Mouse (Mus musculus): Measurements from ENCODE around the gene Psmb11. TPM values are rescaled to one million over a fixed set of nuclear protein-coding genes. Genes with fewer than 3 reads are reported as not detected.

Gene Psmb11
- 0.06 and 0.12 TPM in 2 replicates for polyA plus RNA-seq (2016; fragmentation: Nextera tagmentation; extraction: Ambion mirVana)

DNA sequence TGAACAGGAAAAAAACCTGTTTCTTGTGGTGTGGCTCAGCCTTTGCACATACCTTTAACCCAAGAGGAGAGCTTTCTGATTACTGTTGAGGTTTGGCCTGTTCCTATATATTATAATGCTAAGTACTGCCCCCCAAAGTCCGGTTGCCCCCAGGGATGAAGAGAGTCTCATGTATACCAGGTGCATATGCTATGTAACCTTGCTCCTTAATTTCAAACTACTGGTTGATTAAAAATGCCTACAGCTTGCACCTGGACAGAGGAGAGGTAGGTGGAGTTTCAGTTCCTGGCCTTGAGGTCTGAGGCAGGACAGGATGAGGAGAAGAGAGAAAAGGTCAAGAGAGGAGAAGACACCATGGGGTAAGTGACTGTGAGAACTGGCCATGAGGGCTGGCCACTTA, at the start of gene Psmb11:
TSS of gene Psmb11 (plus strand) at position 301 of the 400 bp plus-strand sequence.
- 95% methylated on average over 1 of the region's 1 CpGs for WGBS
- no peaks in the 10 kb centered on the region for H3K27me3 ChIP-seq (ENCODE audit: low read depth, poor library complexity, severe bottlenecking)
- no peaks in the 10 kb centered on the region for H3K9me3 ChIP-seq (replicated peaks)
- no peak within 1 kb of the TSS for H3K4me3 ChIP-seq
- no peak within 1 kb of the TSS for H3K27ac ChIP-seq (replicated peaks)
- no peak for DNase-seq (ENCODE audit: low spot score)
- H3K36me3 ChIP-seq: peaks cover 6% of the 10 kb centered on the region
- peaks cover 27% of the 10 kb centered on the region for H3K4me1 ChIP-seq

DNA sequence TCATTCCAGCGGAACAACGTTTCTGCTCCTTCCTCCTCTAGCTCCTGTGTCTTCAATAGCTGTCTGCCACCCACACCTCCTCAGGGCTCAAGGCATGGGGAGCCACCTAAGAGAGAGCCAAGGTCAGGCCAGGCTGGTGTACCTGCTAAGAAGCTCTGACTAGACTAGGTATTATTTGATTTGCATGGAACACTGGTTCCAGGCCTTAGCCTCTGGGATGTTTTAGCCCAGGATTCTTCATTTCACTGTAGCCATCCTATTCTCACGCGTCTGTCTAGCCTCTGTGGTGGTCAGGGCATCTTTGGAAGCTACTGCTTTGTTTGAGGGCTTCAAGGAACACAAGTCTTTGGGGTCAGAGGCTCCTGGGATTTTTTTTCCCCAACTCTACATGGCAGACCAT, 49.1 kb upstream of the Psmb11 start:
- H3K4me1 ChIP-seq: peaks cover 83% of the 10 kb centered on the region
- no peaks in the 10 kb centered on the region for H3K27me3 ChIP-seq (ENCODE audit: low read depth, poor library complexity, severe bottlenecking)
- peak overlapping the region; percentile 99 for H3K27ac ChIP-seq (replicated peaks)
- H3K9me3 ChIP-seq (replicated peaks): no peaks in the 10 kb centered on the region
- H3K4me3 ChIP-seq: peak overlapping the region; percentile 100
- whole genome bisulfite sequencing: 60% methylated on average over 4 of the region's 4 CpGs
- peaks cover 72% of the 10 kb centered on the region for H3K36me3 ChIP-seq
- no peak for DNase-seq (ENCODE audit: low spot score)

DNA sequence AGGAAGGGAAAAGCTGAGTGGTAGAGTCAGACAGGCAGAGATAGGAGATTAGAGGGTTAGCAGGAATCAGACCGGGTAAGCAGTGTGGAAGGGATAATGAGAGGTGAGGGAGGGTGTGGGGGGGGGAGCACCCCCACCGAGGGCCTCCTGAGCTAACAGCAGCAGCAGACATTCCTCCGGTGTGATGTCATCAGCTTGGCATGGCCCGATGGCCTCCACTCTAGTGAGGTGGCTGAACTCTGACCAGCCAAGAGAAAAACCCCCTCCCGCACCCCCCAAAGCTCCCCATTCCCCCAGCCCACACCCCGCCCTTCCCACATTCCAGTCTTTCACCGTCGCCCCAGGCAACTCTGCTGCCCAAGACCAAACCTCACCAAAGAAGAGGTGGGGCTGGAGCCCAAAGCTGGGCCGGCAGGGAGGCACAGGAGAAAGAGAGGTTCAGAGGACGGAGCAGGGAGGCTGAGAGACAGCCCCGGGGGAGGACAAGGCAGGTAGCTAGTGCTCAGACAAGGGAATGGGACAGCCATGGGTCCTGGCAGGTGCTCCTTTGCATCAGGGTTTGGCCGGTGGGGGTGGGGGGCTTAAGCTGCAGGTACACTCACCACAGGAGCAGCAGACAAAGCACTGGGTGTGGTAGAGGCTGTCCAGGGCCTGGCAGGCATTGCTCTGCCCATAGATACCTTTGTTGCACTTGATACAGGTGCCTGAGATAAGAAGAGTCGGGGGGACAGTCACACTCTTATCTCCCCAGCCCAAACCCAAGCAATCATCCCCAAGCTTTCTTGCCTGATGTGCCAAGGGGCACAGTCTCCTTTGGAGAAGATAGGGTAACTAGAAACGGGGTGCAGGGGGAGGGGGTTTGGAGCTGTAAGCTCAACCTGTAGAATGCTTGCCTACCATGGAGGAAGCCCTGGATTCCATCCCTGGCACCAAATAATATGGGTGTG, 48.2 kb upstream of the Psmb11 start:
- Histone ChIP-seq H3K4me1 (peaks cover 92% of the 10 kb centered on the region), H3K9me3 (replicated peaks) (no peaks in the 10 kb centered on the region), H3K4me3 (peak overlapping the region; percentile 100), H3K36me3 (peaks cover 63% of the 10 kb centered on the region), H3K27ac (replicated peaks) (peak overlapping the region; percentile 99), H3K27me3 (ENCODE audit: low read depth, poor library complexity, severe bottlenecking) (no peaks in the 10 kb centered on the region)
- peak; percentile 93 for DNase-seq (ENCODE audit: low spot score)
- WGBS: 3% methylated on average over 14 of the region's 14 CpGs

DNA sequence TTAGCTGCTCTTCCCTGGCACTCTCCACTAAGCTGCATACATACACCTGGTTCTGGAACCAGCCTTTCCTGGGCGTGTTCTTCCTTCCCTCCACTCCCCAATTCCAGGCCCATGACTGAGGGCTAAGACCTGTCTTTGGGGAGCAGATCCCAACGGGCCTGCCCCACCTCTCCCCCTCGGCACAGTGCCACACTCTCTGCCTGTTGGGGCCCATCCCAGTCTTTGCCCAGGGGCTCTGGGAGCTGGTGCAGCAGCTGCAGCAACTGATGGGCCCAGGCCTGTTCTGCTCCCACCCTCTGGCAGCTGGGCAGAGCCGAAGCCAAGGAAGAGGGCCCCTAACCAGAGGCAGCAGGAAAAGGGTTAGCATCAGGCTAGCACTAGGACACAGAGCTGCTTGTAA, 47.0 kb upstream of the Psmb11 start:
- peaks cover 51% of the 10 kb centered on the region for H3K36me3 ChIP-seq
- peak overlapping the region; percentile 99 for H3K27ac ChIP-seq (replicated peaks)
- no peaks in the 10 kb centered on the region for H3K27me3 ChIP-seq (ENCODE audit: low read depth, poor library complexity, severe bottlenecking)
- no peaks in the 10 kb centered on the region for H3K9me3 ChIP-seq (replicated peaks)
- 5% methylated on average over 4 of the region's 4 CpGs for WGBS
- peak; percentile 48 for DNase-seq (ENCODE audit: low spot score)
- peaks cover 95% of the 10 kb centered on the region for H3K4me1 ChIP-seq
- peak overlapping the region; percentile 100 for H3K4me3 ChIP-seq

DNA sequence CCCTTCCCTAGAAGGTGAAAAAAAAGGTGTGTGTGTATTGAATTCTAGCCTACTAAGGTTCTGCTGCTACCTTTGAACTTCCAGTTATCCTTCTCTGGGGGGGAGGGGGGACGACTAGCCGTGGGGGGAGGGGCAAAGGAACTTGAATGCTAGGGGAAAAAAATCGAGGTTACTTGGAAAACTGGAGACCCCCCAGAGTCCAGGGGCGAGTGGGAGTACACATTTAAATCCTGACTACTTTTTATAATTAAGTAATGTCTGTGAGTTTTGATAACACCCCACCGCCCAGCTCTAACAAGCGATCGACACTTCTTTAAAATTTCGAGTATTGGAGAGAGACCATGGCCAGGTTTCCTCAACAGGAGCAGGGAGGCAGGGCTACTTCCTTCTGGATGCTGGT, 46.2 kb upstream of the Psmb11 start:
- Histone ChIP-seq H3K4me1 (peaks cover 87% of the 10 kb centered on the region), H3K9me3 (replicated peaks) (no peaks in the 10 kb centered on the region), H3K4me3 (peak overlapping the region; percentile 100), H3K27ac (replicated peaks) (peak overlapping the region; percentile 99), H3K36me3 (peaks cover 43% of the 10 kb centered on the region), H3K27me3 (ENCODE audit: low read depth, poor library complexity, severe bottlenecking) (no peaks in the 10 kb centered on the region)
- no peak for DNase-seq (ENCODE audit: low spot score)
- 2% methylated on average over 8 of the region's 8 CpGs for WGBS

DNA sequence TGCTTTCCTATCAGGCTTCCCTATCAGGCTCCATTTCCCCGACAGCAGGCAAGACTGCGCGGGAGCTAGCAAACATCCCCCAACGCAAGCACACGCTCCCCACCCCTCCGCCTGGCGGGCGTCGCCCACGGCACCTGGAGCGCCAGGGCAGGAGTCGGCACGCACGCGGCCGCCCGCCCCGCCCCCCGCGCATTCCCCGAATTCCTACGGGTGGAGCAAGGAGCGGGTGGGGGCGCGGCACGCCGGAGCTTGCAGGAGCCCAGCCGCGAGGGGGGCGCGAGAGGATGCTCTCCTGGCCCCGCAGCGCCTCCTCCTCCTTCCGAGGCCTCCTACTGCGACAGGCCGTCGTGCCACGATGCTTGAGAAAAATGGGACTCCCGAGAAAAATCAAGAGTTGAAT, 45.6 kb upstream of the Psmb11 start:
- DNase-seq (ENCODE audit: low spot score): peak; percentile 85
- Histone ChIP-seq H3K9me3 (replicated peaks) (no peaks in the 10 kb centered on the region), H3K36me3 (peaks cover 38% of the 10 kb centered on the region), H3K4me3 (peak overlapping the region; percentile 100), H3K27me3 (ENCODE audit: low read depth, poor library complexity, severe bottlenecking) (no peaks in the 10 kb centered on the region), H3K4me1 (peaks cover 82% of the 10 kb centered on the region), H3K27ac (replicated peaks) (peak overlapping the region; percentile 99)
- WGBS: 1% methylated on average over 39 of the region's 39 CpGs

DNA sequence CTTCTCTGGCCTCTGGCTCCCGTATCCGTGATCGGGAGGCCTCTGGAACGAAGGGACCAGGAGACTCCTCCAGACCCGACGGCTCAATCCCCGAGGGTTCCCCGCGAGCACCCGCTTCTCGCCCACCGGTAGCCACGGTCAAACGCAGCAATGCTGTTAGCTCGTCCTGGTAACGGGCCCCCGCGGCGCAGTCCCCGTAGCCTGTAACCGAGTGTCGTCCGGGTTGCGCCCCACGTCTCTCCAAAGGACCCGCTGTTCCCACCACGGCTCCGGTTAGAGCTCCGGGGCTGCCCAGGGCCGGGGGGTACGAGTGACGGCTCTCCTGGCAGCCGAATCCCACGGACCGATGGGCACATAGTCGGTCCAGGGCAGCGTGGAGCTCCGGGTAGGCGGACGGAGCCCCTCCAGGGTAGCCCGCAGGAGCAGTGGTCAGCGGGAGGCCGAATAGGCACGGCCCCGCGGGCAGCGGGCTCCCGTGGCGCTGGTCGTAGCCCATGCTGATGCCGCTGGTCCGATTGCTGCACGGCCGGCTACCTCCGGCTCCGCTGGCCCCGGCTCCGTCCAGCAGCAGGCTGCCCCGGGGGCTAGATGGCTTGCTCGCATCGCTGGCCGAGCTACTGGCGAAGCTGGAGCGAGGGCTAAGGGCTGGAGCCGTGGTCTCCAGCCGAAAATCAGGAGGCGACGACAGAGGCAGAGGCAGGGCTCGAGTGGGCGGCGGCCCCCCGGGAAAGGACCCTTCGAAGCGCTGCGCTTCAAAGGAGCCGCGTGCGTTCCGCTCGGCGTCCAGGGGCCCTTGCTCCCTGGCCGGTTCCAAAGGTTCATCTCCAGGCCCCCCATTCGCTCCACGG, 44.8 kb upstream of the Psmb11 start:
- peak; percentile 71 for DNase-seq (ENCODE audit: low spot score)

DNA sequence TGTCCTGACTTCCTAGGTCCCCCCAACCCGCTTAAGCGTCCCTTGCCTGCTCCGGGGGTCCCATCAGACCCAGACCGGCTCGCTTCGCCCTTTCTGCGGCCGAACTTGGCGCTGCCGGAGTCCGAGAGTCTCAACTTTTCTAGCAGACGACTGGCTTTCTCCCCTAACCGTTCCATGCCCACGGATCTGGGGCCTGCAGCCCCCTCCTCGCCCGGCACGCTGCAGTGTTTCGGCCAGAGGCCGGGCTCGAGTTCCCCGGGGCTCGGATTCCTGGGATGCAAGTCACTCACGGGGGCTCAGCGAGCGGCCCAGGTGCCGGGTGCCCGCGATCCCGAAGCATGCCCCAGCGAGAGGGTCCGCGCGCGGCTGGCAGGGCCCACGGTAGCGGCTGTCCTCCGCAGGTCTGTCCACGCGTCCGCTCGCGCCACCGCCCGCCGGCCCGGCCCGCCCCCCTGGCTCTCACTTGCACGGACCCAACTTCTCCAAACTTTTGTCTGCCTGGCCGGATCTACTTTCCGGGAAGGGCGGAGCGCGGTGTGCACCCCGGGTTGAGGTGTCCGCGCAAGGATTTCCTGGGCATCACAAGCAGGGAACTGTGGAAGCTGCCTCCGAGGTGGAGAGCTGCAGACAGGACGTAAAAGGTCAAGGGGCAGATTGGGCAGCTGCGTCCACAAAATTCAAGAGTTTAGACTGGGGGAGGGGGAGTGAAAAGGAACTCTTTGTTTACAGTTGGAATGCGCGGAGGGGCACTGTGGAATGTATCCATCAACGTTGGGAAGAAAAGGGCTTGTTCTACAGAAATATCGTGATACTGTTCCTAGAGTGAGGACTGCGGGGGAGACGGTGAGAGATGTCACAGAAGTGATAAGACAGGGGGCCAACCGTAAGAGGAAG, 43.9 kb upstream of the Psmb11 start, which contains the start of gene Ajuba:
TSS of gene Ajuba (minus strand) at position 470 of the 894 bp plus-strand sequence.
- WGBS: under 1% methylated on average over 66 of the region's 66 CpGs
- no peaks in the 10 kb centered on the region for H3K27me3 ChIP-seq (ENCODE audit: low read depth, poor library complexity, severe bottlenecking)
- no peaks in the 10 kb centered on the region for H3K9me3 ChIP-seq (replicated peaks)
- H3K4me3 ChIP-seq: peak within 1 kb of the TSS; percentile 100
- peak within 1 kb of the TSS; percentile 99 for H3K27ac ChIP-seq (replicated peaks)
- H3K4me1 ChIP-seq: peaks cover 66% of the 10 kb centered on the region
- H3K36me3 ChIP-seq: peaks cover 22% of the 10 kb centered on the region
- DNase-seq (ENCODE audit: low spot score): peak; percentile 95

More for the DNA sequence above, 44.8 kb upstream of the Psmb11 start:
- Histone ChIP-seq H3K36me3 (peaks cover 29% of the 10 kb centered on the region), H3K9me3 (replicated peaks) (no peaks in the 10 kb centered on the region), H3K27me3 (ENCODE audit: low read depth, poor library complexity, severe bottlenecking) (no peaks in the 10 kb centered on the region), H3K27ac (replicated peaks) (peak overlapping the region; percentile 99), H3K4me1 (peaks cover 74% of the 10 kb centered on the region), H3K4me3 (peak overlapping the region; percentile 100)
- WGBS: under 1% methylated on average over 84 of the region's 84 CpGs

DNA sequence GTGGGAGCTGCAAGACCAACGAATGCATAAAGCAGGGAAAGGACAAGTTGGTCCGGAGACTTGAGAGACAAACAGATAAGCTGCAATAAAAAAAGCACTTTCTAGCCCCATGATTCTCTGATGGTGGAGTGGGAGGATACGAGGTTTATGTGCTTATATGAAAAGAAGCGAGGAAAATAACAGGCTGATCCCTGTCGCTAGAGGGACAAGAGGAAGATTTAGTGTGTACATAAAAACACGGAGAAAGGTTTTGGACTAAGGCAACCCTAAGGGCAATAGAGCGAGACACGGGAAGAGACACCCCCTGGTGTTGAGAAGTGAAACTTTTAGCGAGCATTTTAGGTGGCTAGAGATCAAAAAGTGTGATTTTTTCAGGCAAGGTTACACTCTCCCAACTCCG, 43.2 kb upstream of the Psmb11 start:
- no peaks in the 10 kb centered on the region for H3K9me3 ChIP-seq (replicated peaks)
- peak overlapping the region; percentile 100 for H3K4me3 ChIP-seq
- no peak for DNase-seq (ENCODE audit: low spot score)
- peak overlapping the region; percentile 99 for H3K27ac ChIP-seq (replicated peaks)
- H3K27me3 ChIP-seq (ENCODE audit: low read depth, poor library complexity, severe bottlenecking): no peaks in the 10 kb centered on the region
- H3K36me3 ChIP-seq: peaks cover 26% of the 10 kb centered on the region
- H3K4me1 ChIP-seq: peaks cover 58% of the 10 kb centered on the region
- WGBS: 1% methylated on average over 10 of the region's 10 CpGs

DNA sequence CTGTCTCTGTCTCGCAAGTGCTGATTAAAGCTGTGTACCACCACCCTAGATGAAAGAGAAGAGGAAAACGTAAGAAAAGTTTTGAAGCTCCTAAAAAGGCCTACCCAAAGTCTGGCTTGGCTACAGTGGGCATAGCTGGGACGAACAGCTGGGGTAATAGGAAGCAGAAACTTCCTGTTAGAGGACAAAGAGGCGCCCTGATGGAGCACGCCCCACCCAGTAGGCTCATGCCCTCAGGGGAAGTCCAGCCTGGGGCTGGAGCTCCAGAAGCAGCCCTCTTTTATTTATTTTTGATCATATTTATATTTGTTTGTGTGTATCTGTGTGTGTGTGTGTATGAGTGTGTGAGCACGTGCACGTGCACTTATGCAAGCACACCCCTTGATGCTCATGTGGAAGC, 41.6 kb upstream of the Psmb11 start:
- 84% methylated on average over 7 of the region's 7 CpGs for WGBS
- no peak overlapping the region for H3K27ac ChIP-seq (replicated peaks)

DNA sequence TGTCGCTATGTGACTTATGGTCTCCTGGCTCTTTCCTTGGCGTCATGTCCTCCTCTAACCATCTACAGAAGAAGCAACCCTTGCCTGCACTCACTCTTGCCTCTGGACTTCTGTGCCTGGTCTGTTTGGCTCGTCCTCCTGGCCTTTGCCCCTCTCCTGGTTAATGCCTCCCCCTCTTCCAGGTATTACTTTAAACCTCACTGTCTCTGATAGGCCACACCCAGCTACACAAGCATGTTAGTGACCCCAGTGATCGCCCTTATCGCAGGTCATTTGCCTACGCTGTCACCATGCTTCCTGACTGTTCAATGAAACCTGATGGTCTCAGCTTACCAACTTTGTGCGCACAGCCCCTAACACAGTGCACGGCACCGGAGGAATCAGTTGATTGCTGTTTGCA, 38.7 kb upstream of the Psmb11 start:
- DNase-seq (ENCODE audit: low spot score): no peak
- H3K27me3 ChIP-seq (ENCODE audit: low read depth, poor library complexity, severe bottlenecking): no peaks in the 10 kb centered on the region
- no peak overlapping the region for H3K4me3 ChIP-seq
- H3K27ac ChIP-seq (replicated peaks): no peak overlapping the region
- peaks cover 15% of the 10 kb centered on the region for H3K4me1 ChIP-seq
- peaks cover 34% of the 10 kb centered on the region for H3K36me3 ChIP-seq
- 94% methylated on average over 9 of the region's 9 CpGs for WGBS
- no peaks in the 10 kb centered on the region for H3K9me3 ChIP-seq (replicated peaks)

More for the DNA sequence above, 41.6 kb upstream of the Psmb11 start:
- Histone ChIP-seq H3K4me1 (peaks cover 43% of the 10 kb centered on the region), H3K4me3 (no peak overlapping the region), H3K27me3 (ENCODE audit: low read depth, poor library complexity, severe bottlenecking) (no peaks in the 10 kb centered on the region), H3K36me3 (peaks cover 26% of the 10 kb centered on the region), H3K9me3 (replicated peaks) (no peaks in the 10 kb centered on the region)
- no peak for DNase-seq (ENCODE audit: low spot score)
